Mouse (Mus musculus) brown adipose tissue, adult 24 weeks (tissue): ENCODE results near the gene Gm10203. TPM values are rescaled to one million over a fixed set of nuclear protein-coding genes. Genes with fewer than 3 reads are reported as not detected.

Source experiments
- H3K27ac ChIP-seq: fragments of 200-500 bp; replicated peaks from 2 replicates; pipeline ENCODE4 v1.5.1; 2012; ENCODE audit warnings: low read depth, mild to moderate bottlenecking, low read length
- H3K4me1 ChIP-seq: fragments of 200-500 bp; 2 replicates; pipeline ENCODE4 v1.6.1; 2012; ENCODE audit warnings: low read length, mixed read lengths; ENCODE audit not compliant: control insufficient read depth, insufficient read depth, insufficient read length
- H3K4me3 ChIP-seq: fragments of 200-500 bp; 2 replicates; pipeline ENCODE4 v1.5.1; 2012; ENCODE audit warnings: low read depth, mild to moderate bottlenecking, low read length, moderate library complexity; ENCODE audit not compliant: insufficient read depth
- polyA plus RNA-seq: library from polyadenylated mRNA; stranded (reverse); fragments of >200 nt; gene quantifications from 2 replicates; pipeline ENCODE4 v1.2.4, GENCODE M21; 2012; ENCODE audit not compliant: missing spikeins, insufficient read depth, insufficient read length

Gm10203 gene
- polyA plus RNA-seq, 1 experiment, result not detected

DNA sequence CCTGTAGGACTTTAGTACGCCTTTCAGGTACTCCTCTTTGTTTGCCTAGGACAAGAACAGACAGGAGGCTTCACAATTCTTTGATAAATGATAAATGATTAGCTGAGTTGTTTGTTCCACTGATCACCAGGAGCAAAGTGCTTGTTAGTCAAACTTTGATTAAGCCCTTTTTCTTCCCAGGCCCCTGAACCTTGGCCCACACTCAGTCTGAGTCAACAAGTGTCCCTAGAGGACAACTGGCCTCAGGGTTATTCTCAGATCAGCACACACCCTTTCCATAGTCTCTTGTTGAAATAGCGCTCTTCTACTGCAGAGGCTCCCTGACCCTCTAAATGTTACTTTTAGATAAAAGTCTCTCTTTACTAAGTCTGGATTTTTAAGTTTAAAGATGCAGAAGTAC is 11.0 kb upstream of the Gm10203 start:
- H3K4me3 ChIP-seq, result no peak overlapping the region
- peaks cover 2% of the 10 kb centered on the region; the same call in 1 of the 2 replicates for H3K4me1 ChIP-seq
- peak overlapping the region; percentile 86 for H3K27ac ChIP-seq

DNA sequence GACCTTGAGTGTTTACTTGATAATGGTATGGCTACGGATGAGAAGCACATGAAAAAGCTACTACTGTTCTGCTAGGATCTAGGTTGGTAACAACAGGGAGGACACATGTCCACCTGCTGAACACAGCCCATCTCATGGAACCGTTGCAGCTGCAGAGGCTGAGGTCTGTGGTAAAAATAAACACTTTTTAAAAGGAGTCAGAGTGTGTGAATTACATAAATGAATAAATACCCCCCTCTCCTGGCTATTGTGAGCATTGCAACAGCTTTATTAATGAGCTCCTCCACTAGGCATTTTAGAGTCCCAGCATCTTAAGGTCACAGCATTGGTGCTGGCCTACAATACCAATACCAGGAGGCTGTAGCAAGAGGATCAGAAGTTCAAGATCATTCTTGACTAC is 10.1 kb upstream of the Gm10203 start:
- Histone ChIP-seq H3K27ac (no peak overlapping the region), H3K4me3 (no peak overlapping the region), H3K4me1 (peaks cover 2% of the 10 kb centered on the region; the same call in 1 of the 2 replicates)

GRCm38 (mm10) chr6:149123042-149123441 is 6.9 kb upstream of the Gm10203 start:
- H3K27ac ChIP-seq, result no peak overlapping the region
- no peak overlapping the region for H3K4me3 ChIP-seq
- H3K4me1 ChIP-seq, result peaks cover 2% of the 10 kb centered on the region; the same call in 1 of the 2 replicates

GRCm38 (mm10) chr6:149126675-149127074 is 3.3 kb upstream of the Gm10203 start:
- Histone ChIP-seq H3K4me3 (no peak overlapping the region), H3K27ac (no peak overlapping the region), H3K4me1 (no peaks in the 10 kb centered on the region)

DNA sequence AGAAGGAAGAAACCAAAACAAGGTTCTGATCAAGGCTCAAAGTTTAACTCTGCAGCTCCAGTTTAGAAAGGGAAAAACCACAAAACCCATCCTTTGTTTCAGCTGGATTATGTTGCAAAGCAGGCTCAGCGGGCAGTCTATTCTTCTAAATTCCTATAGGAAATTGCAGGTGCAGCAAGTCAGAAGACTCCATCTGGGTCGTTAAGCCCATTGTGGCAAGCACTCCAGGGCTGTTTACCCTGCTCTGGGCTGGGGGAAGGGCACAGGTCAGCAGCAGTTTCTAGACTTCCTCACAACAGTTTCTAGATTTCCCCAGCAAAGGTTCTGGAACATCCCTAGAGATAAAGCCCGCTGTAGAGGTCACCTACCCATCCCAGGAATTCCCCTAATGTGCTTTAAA is 1.1 kb downstream of the Gm10203 start:
- H3K27ac ChIP-seq, result no peak overlapping the region
- no peak overlapping the region for H3K4me3 ChIP-seq
- no peaks in the 10 kb centered on the region for H3K4me1 ChIP-seq

DNA sequence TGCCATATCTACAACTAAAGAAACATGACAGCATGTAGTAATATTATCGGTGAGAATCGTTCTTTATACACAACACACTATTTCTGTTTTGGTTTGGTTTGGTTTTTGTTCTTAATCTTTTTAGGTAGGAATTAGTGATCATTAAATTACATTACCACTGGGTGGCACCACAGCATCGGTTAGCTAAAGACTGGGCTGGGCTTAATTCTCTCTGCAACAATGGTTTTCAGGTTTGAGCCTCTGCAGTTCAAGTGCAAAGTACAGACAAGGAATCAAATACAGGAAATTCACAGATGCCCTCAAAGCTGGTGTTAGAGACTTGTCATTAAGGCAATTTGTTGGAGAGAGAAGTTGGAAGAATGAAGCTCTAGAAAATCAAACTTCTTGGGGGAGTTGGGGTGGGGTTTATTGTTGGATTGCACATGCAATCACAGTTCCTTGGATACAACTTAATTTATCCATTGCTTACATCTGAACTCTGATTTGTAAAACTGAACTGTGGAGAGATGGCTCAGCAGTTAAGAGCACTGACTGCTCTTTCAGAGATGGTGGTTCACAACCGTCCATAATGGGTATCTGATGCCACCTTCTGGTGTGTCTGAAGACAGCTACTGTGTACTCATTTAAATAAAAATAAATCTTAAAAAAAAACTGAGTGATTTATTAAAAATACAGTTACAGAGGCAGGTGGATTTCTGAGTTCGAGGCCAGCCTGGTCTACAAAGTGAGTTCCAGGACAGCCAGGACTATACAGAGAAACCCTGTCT is 2.5 kb downstream of the Gm10203 start:
- Histone ChIP-seq H3K27ac (no peak overlapping the region), H3K4me3 (no peak overlapping the region), H3K4me1 (no peaks in the 10 kb centered on the region)

- H3K4me1 ChIP-seq, result no peaks in the 10 kb centered on the region
- H3K27ac ChIP-seq, result peak overlapping the region; percentile 40
- no peak overlapping the region for H3K4me3 ChIP-seq
Measured at GRCm38 (mm10) chr6:149134391-149135150, 4.6 kb downstream of the Gm10203 start.

DNA sequence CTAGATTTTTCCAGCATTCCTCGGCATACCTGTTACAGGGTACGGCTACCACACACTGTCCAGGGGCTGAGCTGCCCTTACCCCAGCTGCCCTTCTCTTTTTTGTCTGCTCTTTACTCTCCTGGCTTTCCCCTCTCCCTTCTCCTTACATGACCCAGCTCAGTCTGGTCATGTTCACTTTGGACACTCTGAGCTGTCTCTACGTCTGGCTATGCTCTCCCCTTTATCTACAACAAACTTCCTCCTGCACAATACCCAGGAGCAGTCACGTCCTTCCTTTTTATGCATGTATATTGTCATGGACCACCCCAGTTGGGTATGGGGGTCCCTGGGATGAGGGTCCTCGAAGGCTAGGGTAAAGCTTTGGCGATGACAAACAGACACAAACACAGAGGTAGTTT is 5.7 kb downstream of the Gm10203 start:
- H3K4me1 ChIP-seq, result no peaks in the 10 kb centered on the region
- no peak overlapping the region for H3K4me3 ChIP-seq
- H3K27ac ChIP-seq, result 0 out of 2 replicates have a peak overlapping the region, but pooled peaks have one; percentile 0

DNA sequence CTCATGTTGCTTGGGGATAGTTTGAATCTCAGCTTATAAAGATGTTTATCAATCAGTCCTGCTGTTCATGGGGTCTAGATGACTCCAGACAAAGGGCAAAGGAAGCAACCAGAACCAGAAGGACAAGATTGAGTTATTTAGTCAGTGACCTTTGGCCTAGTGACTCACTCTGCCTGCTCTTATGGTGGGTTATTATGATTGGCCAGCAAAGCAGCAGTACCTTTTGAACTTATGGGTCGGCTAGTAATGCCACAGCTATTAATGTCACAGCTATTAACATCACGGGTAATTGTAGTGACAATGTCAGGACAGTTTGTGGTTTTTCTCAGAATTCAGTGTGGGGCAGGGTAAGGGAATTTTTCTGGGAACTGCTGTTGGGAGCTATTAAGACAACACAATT is 8.0 kb downstream of the Gm10203 start:
- Histone ChIP-seq H3K27ac (peak overlapping the region; percentile 40; the same call in 1 of the 2 replicates), H3K4me1 (0 out of 2 replicates have a peak, but pooled peaks cover 5% of the 10 kb centered on the region), H3K4me3 (no peak overlapping the region)

GRCm38 (mm10) chr6:149139011-149139410 is 9.0 kb downstream of the Gm10203 start:
- Histone ChIP-seq H3K27ac (no peak overlapping the region), H3K4me1 (0 out of 2 replicates have a peak, but pooled peaks cover 5% of the 10 kb centered on the region), H3K4me3 (no peak overlapping the region)

DNA sequence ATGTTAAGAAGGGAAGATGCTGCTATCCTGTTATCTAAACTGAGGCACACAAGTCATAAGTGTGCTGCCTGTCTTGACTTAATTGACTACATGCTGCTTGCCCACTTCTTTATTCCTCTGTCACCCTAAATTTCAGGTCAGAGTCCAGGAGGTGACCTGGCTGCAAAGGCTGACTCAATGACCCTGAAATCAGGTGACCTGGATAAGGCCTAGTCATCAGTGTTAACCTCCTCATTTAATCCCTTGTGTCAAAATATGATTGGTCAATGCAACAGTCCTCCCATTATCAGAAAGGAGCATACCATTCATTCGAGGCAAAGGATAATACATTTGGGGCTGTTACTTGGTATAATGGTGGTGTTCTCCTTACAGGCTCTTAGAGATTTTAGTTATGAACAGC is 9.5 kb downstream of the Gm10203 start, which contains the start of gene Etfbkmt:
Gene Etfbkmt (plus strand): TSS at position 379 of the 400 bp plus-strand sequence.
- H3K4me3 ChIP-seq, result no peak within 1 kb of the TSS

DNA sequence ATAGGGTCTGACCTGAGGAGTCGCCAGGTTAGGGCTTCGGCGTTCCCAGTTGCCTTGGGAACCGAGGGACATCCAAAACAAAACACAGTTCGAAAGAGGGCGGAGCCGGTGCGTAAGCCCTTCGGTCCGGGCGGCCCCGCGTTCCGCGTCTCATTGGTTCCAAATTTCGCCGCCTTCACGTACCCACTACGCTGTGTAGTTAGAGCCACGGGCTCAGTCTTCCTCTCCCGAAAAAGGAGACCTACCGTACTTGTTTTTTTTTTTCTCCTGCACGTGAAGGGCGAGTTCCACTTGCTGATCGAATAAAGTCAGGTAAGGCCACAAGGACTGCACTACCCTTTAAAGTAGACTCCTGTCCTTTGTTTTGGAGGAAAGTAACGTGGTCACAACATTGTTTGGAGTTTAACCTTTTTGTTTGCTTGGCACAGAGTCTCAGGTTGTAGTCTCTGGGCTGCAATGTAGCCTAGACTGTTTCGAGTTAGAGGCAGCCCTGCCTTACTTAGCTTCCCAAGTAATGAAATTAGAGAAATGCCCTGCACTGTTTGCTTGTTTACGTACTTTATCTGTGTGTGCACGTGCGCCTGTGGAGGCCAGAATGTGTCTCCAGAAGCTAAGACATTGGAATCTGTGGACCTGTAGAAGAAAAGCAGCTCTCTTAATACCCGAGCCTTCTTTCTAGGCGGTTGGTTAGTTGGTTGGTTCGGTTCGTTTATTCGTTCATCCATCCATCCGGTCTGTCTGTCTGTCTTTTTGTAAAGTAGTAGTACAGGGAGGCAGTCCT is 11.6 kb downstream of the Gm10203 start:
- Histone ChIP-seq H3K4me3 (peak overlapping the region; percentile 70), H3K27ac (peak overlapping the region; percentile 78), H3K4me1 (0 out of 2 replicates have a peak, but pooled peaks cover 5% of the 10 kb centered on the region)

More for the DNA sequence above, 9.5 kb downstream of the Gm10203 start, which contains the start of gene Etfbkmt:
- no peak within 1 kb of the TSS for H3K27ac ChIP-seq
- H3K4me1 ChIP-seq, result 0 out of 2 replicates have a peak, but pooled peaks cover 5% of the 10 kb centered on the region

- 0 out of 2 replicates have a peak, but pooled peaks cover 5% of the 10 kb centered on the region for H3K4me1 ChIP-seq
- H3K27ac ChIP-seq, result no peak overlapping the region
- no peak overlapping the region for H3K4me3 ChIP-seq
Measured at GRCm38 (mm10) chr6:149145143-149145542, 15.2 kb downstream of the Gm10203 start.

GRCm38 (mm10) chr6:149148436-149149229 is 18.7 kb downstream of the Gm10203 start:
- Histone ChIP-seq H3K27ac (no peak overlapping the region), H3K4me3 (no peak overlapping the region), H3K4me1 (no peaks in the 10 kb centered on the region)
